Mouse (Mus musculus): ENCODE measurements around the gene Pbld2. TPM values are rescaled to one million over a fixed set of nuclear protein-coding genes. Genes with fewer than 3 reads are reported as not detected.

The Pbld2 gene
- polyA plus RNA-seq, 1 experiment from 2014 or later = 0.55 TPM

DNA sequence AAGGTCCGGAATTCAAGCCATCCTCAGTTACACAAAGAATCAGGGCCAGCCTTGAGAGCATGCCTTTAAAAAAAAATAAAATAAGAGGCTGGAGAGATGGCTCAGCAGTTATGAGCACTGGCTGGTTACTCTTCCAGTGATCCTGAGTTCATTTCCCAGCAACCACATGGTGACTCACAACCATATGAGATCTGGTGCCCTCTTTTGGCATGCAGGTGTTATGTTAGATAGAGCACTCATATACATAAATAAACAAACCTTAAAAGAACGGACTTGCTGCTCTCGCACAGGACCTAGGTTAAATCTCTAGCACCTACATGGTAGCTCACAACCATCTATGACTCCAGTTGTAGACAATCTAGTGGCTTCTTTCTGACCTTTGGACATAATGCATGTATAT, 15.9 kb upstream of the Pbld2 start:
- WGBS = 63% methylated on average over 3 of the region's 3 CpGs
- ATAC-seq (ENCODE audit: extremely low read depth, insufficient number of reproducible peaks, low FRiP score, low TSS enrichment) = no peak
- Histone ChIP-seq H3K36me3 (peaks cover 96% of the 10 kb centered on the region), H3K4me1 (no peaks in the 10 kb centered on the region), H3K9ac (no peak overlapping the region), H3K27me3 (replicated peaks) (no peaks in the 10 kb centered on the region), H3K4me3 (no peak overlapping the region), H3K9me3 (no peaks in the 10 kb centered on the region), H3K4me2 (no peak overlapping the region), H3K27ac (replicated peaks) (no peak overlapping the region)

DNA sequence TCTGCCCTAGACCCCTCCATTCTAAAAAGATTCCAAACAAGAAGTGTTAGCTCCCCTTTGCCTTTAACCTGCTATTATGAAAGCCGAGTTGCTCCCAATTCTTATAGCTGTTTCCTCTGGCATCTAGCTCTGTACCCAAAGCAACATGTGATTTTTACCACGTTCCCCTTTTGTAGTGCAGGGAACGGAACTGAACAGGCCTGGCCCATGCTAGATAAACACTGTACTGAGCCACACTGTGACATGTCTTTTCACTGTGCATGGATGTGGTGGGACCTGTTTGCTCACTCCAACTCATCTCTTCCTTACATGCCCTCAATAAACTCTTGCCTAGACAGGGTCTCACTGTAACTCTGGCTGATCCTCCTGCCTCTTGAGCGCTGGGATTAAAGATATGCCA, 13.8 kb upstream of the Pbld2 start:
- Histone ChIP-seq H3K27me3 (replicated peaks) (no peaks in the 10 kb centered on the region), H3K4me1 (no peaks in the 10 kb centered on the region), H3K9me3 (no peaks in the 10 kb centered on the region), H3K4me3 (no peak overlapping the region), H3K36me3 (peaks cover 95% of the 10 kb centered on the region), H3K27ac (replicated peaks) (no peak overlapping the region), H3K9ac (no peak overlapping the region), H3K4me2 (no peak overlapping the region)
- WGBS = 81% methylated on average over 4 of the region's 4 CpGs
- no peak for ATAC-seq (ENCODE audit: extremely low read depth, insufficient number of reproducible peaks, low FRiP score, low TSS enrichment)

DNA sequence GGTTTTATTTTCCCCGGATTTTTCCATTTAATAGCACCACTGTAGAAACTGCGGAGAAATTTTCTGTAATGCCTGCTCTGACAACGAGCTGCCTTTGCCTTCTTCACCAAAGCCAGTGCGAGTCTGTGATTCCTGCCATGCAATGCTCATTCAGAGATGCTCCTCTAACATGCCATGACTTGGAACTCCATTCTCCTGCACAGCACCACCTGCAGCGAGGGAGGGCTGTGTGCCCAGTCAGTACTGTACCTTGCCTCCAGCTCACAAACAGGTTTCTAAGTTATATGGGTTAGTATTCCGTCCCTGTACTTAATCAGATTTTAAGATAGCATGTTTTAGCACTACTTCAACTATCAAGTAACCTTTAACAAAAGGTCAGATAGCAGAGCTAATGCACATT, 12.6 kb upstream of the Pbld2 start:
- Histone ChIP-seq H3K27ac (replicated peaks) (no peak overlapping the region), H3K36me3 (peaks cover 95% of the 10 kb centered on the region), H3K4me2 (no peak overlapping the region), H3K9ac (no peak overlapping the region), H3K27me3 (replicated peaks) (no peaks in the 10 kb centered on the region), H3K9me3 (no peaks in the 10 kb centered on the region), H3K4me3 (no peak overlapping the region), H3K4me1 (no peaks in the 10 kb centered on the region)
- ATAC-seq (ENCODE audit: extremely low read depth, insufficient number of reproducible peaks, low FRiP score, low TSS enrichment) = no peak
- 94% methylated on average over 6 of the region's 6 CpGs for WGBS

DNA sequence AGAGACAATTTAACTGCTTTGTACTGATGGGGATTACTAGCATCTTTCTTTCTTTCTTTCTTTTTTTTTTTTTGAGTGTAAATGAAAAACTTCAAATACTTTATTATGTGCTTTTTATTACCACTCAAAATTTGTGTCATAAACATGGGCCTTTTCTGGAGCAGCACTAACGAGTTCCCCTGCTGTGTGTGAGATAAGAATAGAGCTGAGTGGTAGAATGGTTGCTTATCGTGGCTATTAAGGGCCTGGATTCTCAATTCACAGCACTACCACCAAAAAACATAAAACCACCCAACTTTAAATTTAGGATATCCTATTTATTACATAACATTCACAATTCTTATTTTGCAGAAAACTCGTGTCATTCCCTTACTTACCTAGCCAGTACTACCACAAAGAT, 10.6 kb upstream of the Pbld2 start:
- no peak overlapping the region for H3K4me2 ChIP-seq
- H3K9ac ChIP-seq = no peak overlapping the region
- 66% methylated on average over 3 of the region's 3 CpGs for WGBS
- no peak overlapping the region for H3K27ac ChIP-seq (replicated peaks)
- no peaks in the 10 kb centered on the region for H3K27me3 ChIP-seq (replicated peaks)
- peaks cover 93% of the 10 kb centered on the region for H3K36me3 ChIP-seq
- no peaks in the 10 kb centered on the region for H3K9me3 ChIP-seq
- no peak overlapping the region for H3K4me3 ChIP-seq
- no peaks in the 10 kb centered on the region for H3K4me1 ChIP-seq
- no peak for ATAC-seq (ENCODE audit: extremely low read depth, insufficient number of reproducible peaks, low FRiP score, low TSS enrichment)

DNA sequence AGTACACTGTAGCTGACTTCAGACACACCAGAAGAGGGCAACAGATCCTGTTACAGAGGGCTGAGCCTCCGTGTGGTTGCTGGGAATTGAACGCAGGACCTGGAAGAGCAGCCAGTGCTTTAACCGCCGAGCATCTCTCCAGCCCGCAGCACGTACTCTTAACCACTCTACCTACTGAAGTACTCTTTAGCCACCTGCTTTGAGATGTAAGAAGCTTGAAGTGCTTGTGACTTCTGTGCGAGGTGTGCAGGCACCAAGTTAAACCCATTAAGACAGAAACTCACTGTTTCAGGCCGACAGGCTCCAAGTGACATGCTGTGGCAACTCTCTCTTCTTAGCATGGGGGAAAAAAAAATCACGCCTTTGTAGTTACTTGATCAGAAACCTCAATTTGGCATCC, 9.9 kb upstream of the Pbld2 start:
- Histone ChIP-seq H3K27ac (replicated peaks) (no peak overlapping the region), H3K4me2 (no peak overlapping the region), H3K36me3 (peaks cover 89% of the 10 kb centered on the region), H3K9ac (no peak overlapping the region), H3K4me3 (no peak overlapping the region), H3K9me3 (no peaks in the 10 kb centered on the region), H3K27me3 (replicated peaks) (no peaks in the 10 kb centered on the region), H3K4me1 (0 out of 2 replicates have a peak, but pooled peaks cover 3% of the 10 kb centered on the region)
- WGBS = 85% methylated on average over 9 of the region's 9 CpGs
- no peak for ATAC-seq (ENCODE audit: extremely low read depth, insufficient number of reproducible peaks, low FRiP score, low TSS enrichment)

DNA sequence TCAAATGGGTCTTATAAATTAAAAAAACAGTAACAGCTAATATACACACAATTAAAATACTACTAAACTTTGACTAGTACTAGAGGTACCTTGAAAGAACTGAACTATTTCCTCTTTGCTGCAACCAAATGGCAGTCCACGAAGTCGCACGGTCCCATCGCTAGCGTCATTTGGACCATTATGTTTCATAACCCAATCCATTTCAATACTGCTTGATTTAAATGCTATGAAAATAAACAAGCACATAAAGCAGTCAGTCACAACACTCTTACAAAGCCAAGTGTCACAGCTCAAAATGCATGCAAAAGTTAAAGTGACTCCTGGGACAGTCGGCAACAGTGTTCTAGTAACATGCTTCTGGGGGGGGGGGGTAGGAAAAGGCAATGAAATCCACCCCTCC, 4.8 kb upstream of the Pbld2 start:
- 88% methylated on average over 6 of the region's 6 CpGs for WGBS
- Histone ChIP-seq H3K9me3 (no peaks in the 10 kb centered on the region), H3K4me2 (no peak overlapping the region), H3K27ac (replicated peaks) (no peak overlapping the region), H3K36me3 (peaks cover 40% of the 10 kb centered on the region), H3K4me3 (no peak overlapping the region), H3K27me3 (replicated peaks) (no peaks in the 10 kb centered on the region), H3K9ac (no peak overlapping the region), H3K4me1 (peaks cover 29% of the 10 kb centered on the region)
- no peak for ATAC-seq (ENCODE audit: extremely low read depth, insufficient number of reproducible peaks, low FRiP score, low TSS enrichment)

DNA sequence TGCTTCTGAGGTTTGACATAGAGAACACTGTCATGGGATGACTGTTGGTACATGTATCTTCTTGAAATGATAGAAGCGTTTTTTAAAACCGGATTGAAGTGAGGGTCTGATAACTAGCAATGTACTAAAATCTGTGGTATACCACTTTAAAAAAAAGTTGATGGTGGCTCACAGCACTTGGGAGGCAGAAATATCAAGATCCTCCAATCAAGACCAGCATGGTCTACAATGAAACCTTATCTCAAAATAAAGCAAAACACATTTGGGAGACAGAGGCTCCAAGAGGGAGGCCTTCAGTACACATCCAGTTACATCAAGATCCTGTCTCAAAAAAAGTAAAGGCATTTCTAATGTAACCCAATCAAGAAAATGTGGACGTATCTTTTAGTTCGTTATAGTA, 2.4 kb upstream of the Pbld2 start:
- 48% methylated on average over 4 of the region's 4 CpGs for WGBS
- peaks cover 16% of the 10 kb centered on the region for H3K36me3 ChIP-seq
- peak overlapping the region; percentile 86 for H3K4me3 ChIP-seq
- no peak for ATAC-seq (ENCODE audit: extremely low read depth, insufficient number of reproducible peaks, low FRiP score, low TSS enrichment)
- no peaks in the 10 kb centered on the region for H3K9me3 ChIP-seq
- H3K9ac ChIP-seq = peak overlapping the region; percentile 98
- H3K27ac ChIP-seq (replicated peaks) = no peak overlapping the region
- H3K4me2 ChIP-seq = peak overlapping the region; percentile 77
- H3K4me1 ChIP-seq = peaks cover 40% of the 10 kb centered on the region
- no peaks in the 10 kb centered on the region for H3K27me3 ChIP-seq (replicated peaks)

DNA sequence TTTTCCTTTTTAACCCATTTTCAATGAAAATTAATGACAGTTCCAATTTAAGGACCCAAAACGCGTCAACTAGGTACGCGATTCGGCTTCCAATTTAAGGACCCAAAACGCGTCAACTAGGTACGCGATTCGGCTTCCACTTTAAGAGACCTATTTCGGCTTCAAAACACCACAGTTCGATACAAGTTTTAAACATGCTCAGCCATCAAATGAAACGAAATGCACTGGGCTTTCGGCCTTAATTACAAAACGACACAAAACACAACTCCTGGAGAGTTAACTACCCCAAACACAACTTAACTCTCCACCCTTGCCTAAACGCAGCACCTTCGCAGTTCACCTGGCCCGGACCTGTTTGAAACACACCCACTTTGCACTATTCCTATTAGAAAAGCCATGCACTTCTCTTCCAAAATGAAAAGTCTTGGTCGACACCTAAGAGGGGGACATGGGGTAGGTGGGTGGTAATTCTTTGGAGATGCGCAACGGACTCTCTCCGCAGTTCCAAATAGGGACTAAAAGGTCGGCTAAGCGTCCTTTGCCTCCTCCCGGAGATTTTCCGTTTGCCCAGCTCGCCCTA, 1.5 kb upstream of the Pbld2 start:
- H3K27me3 ChIP-seq (replicated peaks) = no peaks in the 10 kb centered on the region
- ATAC-seq (ENCODE audit: extremely low read depth, insufficient number of reproducible peaks, low FRiP score, low TSS enrichment) = no peak

DNA sequence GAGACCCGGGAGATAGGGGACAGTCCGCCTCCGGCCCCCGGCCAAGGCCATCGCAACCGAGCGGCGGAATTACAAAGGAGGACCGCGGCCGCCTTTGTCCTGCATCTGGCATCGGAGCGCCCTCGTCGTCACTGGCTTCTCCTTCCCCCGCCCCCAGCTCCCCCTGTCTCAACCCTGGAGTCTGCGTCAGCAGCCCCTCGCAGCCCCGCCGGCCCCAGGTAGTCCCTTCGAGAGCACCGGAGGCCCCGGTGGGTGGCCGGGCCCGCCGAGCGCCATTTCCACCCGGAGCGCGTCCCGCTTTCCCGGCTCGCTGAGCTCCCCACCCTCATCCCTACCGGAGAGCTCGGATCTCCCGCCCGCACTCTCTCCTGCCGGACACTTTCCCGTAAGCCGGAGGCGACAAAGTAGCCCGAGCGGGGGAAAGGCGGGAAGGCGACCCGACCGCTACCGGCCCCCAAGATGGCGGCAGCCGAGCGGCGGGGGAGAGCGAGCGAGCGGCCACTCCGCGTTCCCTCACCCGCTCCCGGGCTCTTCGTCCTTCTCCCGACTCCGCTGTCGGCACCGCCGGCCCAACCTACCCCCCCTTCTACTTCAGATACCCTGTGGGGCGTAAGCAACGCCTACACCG, 880 bp upstream of the Pbld2 start:
- peak overlapping the region; percentile 100 for H3K27ac ChIP-seq (replicated peaks)
- WGBS = under 1% methylated on average over 66 of the region's 68 CpGs
- H3K9ac ChIP-seq = peak overlapping the region; percentile 98
- H3K4me1 ChIP-seq = peaks cover 40% of the 10 kb centered on the region
- H3K27me3 ChIP-seq (replicated peaks) = no peaks in the 10 kb centered on the region
- H3K4me3 ChIP-seq = peak overlapping the region; percentile 86
- H3K4me2 ChIP-seq = peak overlapping the region; percentile 77
- H3K9me3 ChIP-seq = no peaks in the 10 kb centered on the region
- peak; percentile 30; the same call in 1 of the 2 replicates for ATAC-seq (ENCODE audit: extremely low read depth, insufficient number of reproducible peaks, low FRiP score, low TSS enrichment)
- peaks cover 2% of the 10 kb centered on the region; the same call in 1 of the 2 replicates for H3K36me3 ChIP-seq

More for the DNA sequence above, 1.5 kb upstream of the Pbld2 start:
- H3K4me1 ChIP-seq = peaks cover 40% of the 10 kb centered on the region
- peaks cover 7% of the 10 kb centered on the region for H3K36me3 ChIP-seq
- under 1% methylated on average over 27 of the region's 27 CpGs for WGBS
- peak overlapping the region; percentile 100 for H3K27ac ChIP-seq (replicated peaks)
- peak overlapping the region; percentile 86 for H3K4me3 ChIP-seq
- peak overlapping the region; percentile 77 for H3K4me2 ChIP-seq
- peak overlapping the region; percentile 98 for H3K9ac ChIP-seq
- H3K9me3 ChIP-seq = no peaks in the 10 kb centered on the region

DNA sequence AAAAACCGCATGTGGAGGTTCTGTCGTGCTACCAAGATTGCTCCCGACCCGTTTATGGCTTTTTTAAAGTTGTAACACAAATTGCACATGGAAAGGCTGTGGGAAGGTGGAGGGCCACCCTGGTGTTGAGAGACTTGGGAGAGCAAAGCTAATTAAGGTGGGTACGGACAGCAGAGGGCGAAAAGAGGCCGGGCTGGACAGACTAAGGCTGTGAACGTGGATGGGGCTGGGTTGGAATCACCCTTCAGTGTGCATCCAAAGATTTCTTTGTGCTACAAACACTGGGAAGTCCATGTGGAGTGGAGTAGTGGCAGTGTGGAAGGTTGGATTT, 430 bp downstream of the Pbld2 start:
- Histone ChIP-seq H3K4me2 (peak overlapping the region; percentile 77), H3K27ac (replicated peaks) (peak overlapping the region; percentile 100), H3K4me1 (peaks cover 34% of the 10 kb centered on the region), H3K27me3 (replicated peaks) (no peaks in the 10 kb centered on the region), H3K9ac (peak overlapping the region; percentile 86), H3K36me3 (no peaks in the 10 kb centered on the region), H3K9me3 (no peaks in the 10 kb centered on the region), H3K4me3 (peak overlapping the region; percentile 86)
- 0% methylated on average over 8 of the region's 8 CpGs for WGBS
- ATAC-seq (ENCODE audit: extremely low read depth, insufficient number of reproducible peaks, low FRiP score, low TSS enrichment) = peak; percentile 28; the same call in 1 of the 2 replicates

DNA sequence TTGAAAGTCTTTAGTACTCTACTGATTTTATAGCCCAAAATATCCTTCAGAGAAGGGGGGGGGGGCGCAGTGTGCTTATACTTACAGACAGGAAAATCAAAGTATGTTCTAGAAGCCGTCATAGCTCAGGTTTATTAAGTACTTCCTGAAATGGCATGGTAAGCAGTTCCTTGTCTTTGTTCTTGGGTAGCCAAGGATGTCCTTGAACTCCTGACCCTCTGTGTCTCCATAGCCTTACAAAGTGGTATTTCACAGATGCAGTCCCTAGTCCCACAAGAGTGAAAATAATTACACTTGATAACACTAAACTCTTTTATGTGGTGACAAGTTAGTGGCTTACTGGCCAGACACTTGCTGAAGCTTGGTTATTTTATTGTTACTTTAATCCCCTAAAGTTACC, 901 bp downstream of the Pbld2 start:
- Histone ChIP-seq H3K27ac (replicated peaks) (peak overlapping the region; percentile 100), H3K9me3 (no peaks in the 10 kb centered on the region), H3K9ac (peak overlapping the region; percentile 86), H3K27me3 (replicated peaks) (no peaks in the 10 kb centered on the region), H3K4me1 (peaks cover 34% of the 10 kb centered on the region), H3K36me3 (no peaks in the 10 kb centered on the region), H3K4me3 (peak overlapping the region; percentile 86), H3K4me2 (peak overlapping the region; percentile 77)
- no peak for ATAC-seq (ENCODE audit: extremely low read depth, insufficient number of reproducible peaks, low FRiP score, low TSS enrichment)
- 46% methylated on average over 2 of the region's 2 CpGs for WGBS

DNA sequence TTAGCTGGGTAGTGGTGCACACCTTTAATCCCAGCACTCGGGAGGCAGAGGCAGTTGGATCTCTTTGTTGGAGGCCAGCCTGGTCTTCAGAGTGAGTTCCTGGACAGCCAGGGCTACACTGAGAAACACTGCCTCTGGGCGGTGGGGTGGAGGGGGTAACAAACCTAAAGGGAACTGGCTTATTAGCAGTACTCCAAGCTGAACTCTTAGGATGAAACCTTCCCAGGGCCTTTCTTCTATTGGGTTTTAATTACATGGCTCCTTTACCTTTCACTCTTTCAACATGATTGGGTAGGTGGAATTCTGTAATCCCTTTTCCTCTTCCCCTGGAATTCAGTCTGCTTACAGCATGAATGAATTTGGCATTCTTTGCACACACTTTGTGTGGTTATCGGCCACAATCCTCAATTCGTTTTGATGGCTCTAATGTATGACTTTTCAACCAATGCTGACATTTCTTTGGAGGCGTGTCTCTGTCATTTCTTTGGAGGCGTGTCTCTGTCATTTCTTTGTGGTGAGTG, 1.4 kb downstream of the Pbld2 start:
- peak overlapping the region; percentile 77 for H3K4me2 ChIP-seq
- H3K4me1 ChIP-seq = peaks cover 29% of the 10 kb centered on the region
- H3K9me3 ChIP-seq = no peaks in the 10 kb centered on the region
- no peaks in the 10 kb centered on the region for H3K36me3 ChIP-seq
- no peak overlapping the region for H3K4me3 ChIP-seq
- no peak overlapping the region for H3K9ac ChIP-seq
- ATAC-seq (ENCODE audit: extremely low read depth, insufficient number of reproducible peaks, low FRiP score, low TSS enrichment) = no peak
- 79% methylated on average over 6 of the region's 6 CpGs for WGBS
- peak overlapping the region; percentile 100 for H3K27ac ChIP-seq (replicated peaks)
- no peaks in the 10 kb centered on the region for H3K27me3 ChIP-seq (replicated peaks)
